Mouse (Mus musculus) hindbrain, embryonic 14.5 days (tissue): Measurements from ENCODE around the gene Riok1. TPM values are rescaled to one million over a fixed set of nuclear protein-coding genes. Genes with fewer than 3 reads are reported as not detected.

Experiments
- ATAC-seq: fragments of 200-750 bp; cut with Nextera tagmentation; 2 replicates; pipeline ENCODE4 v1.8.0; 2017; ENCODE audit warnings: moderate number of reproducible peaks, mild to moderate bottlenecking, moderate TSS enrichment, moderate library complexity; ENCODE audit not compliant: low FRiP score
- DNase-seq: peaks from one replicate; pipeline ENCODE4 v3.0.0-alpha.2; 2015; ENCODE audit warnings: low spot score
- H3K27ac ChIP-seq: fragments of 300-500 bp; sonication (generic); 2 replicates; pipeline ENCODE4 v1.5.1; 2014; ENCODE audit warnings: mild to moderate bottlenecking, moderate library complexity
- H3K27me3 ChIP-seq: fragments of 300-500 bp; sonication (generic); 2 replicates; pipeline ENCODE4 v1.6.1; 2014; ENCODE audit warnings: mild to moderate bottlenecking, low read length, mixed read lengths; ENCODE audit not compliant: control insufficient read depth, insufficient read depth
- H3K36me3 ChIP-seq: fragments of 300-500 bp; sonication (generic); replicated peaks from 2 replicates; pipeline ENCODE4 v1.6.1; 2014; ENCODE audit not compliant: control insufficient read depth, insufficient read depth
- H3K4me1 ChIP-seq: fragments of 300-500 bp; sonication (generic); replicated peaks from 2 replicates; pipeline ENCODE4 v1.6.1; 2014; ENCODE audit warnings: antibody characterized with exemption, low read length, mixed read lengths; ENCODE audit not compliant: control insufficient read depth, insufficient read depth
- H3K4me2 ChIP-seq: fragments of 300-500 bp; sonication (generic); replicated peaks from 2 replicates; pipeline ENCODE4 v1.6.1; 2014; ENCODE audit warnings: mild to moderate bottlenecking, moderate library complexity
- H3K4me3 ChIP-seq: fragments of 300-500 bp; sonication (generic); replicated peaks from 2 replicates; pipeline ENCODE4 v1.5.1; 2014; ENCODE audit warnings: mild to moderate bottlenecking, low read length
- H3K9ac ChIP-seq: fragments of 300-500 bp; sonication (generic); 2 replicates; pipeline ENCODE4 v1.6.1; 2014
- H3K9me3 ChIP-seq: fragments of 300-500 bp; sonication (generic); 2 replicates; pipeline ENCODE4 v1.6.1; 2016; ENCODE audit warnings: low read length; ENCODE audit not compliant: control insufficient read depth
- WGBS: fragments of 180-500 bp; shearing (Covaris S2); extraction: QIAGEN DNeasy Blood & Tissue Kit; methylation state at CpG from one replicate; pipeline ENCODE4 v1.1.7; 2014; 5-methylcytosine and 5-hydroxymethylcytosine counted together
- microRNA-seq: library from miRNA; unstranded; fragments of <30 nt; microRNA quantifications from one replicate; pipeline ENCODE4, GENCODE M21; 2016
- polyA plus RNA-seq: library from polyadenylated mRNA; unstranded; fragments of >200 nt; fragmentation: Nextera tagmentation; extraction: Ambion mirVana; gene quantifications from 2 replicates; pipeline ENCODE4 v1.2.1, GENCODE M21; 2014

Riok1 gene
- polyA plus RNA-seq, 1 experiment from 2014 or later, result 44.0 TPM

- 93% methylated on average over 10 of the region's 10 CpGs for WGBS
- ATAC-seq (no peak), DNase-seq (no peak)
- Histone ChIP-seq H3K9ac (no peak overlapping the region), H3K36me3 (no peaks in the 10 kb centered on the region), H3K4me2 (no peak overlapping the region), H3K4me3 (no peak overlapping the region), H3K4me1 (no peaks in the 10 kb centered on the region), H3K9me3 (no peaks in the 10 kb centered on the region), H3K27ac (no peak overlapping the region), H3K27me3 (no peaks in the 10 kb centered on the region)
Measured at GRCm38 (mm10) chr13:38104501-38104900, 67.7 kb downstream of the Riok1 start.

GRCm38 (mm10) chr13:38109081-38109480 is 72.3 kb downstream of the Riok1 start:
- H3K27me3 ChIP-seq, result no peaks in the 10 kb centered on the region
- no peak overlapping the region for H3K4me3 ChIP-seq
- H3K4me1 ChIP-seq, result no peaks in the 10 kb centered on the region
- H3K36me3 ChIP-seq, result no peaks in the 10 kb centered on the region
- ATAC-seq, result no peak
- DNase-seq, result no peak
- H3K4me2 ChIP-seq, result no peak overlapping the region
- no peak overlapping the region for H3K27ac ChIP-seq
- 74% methylated on average over 9 of the region's 9 CpGs for WGBS
- no peaks in the 10 kb centered on the region for H3K9me3 ChIP-seq
- H3K9ac ChIP-seq, result no peak overlapping the region

Small RNA genes within 50 kb of the gene (microRNA-seq; reads per million reads assigned to microRNA genes)
- gene Gm27387, result not detected

Other genes starting within 250 kb of the Riok1 start
- 67.8 and 74.8 TPM in 2 replicates for gene Ssr1, start 42.8 kb upstream of the Riok1 start, polyA plus RNA-seq
- 2.4 and 3.4 TPM in 2 replicates for gene Cage1, start 74 bp downstream of the Riok1 start, polyA plus RNA-seq
- gene Dsp, start 114.3 kb downstream of the Riok1 start, polyA plus RNA-seq, result 0.35 and 0.42 TPM in 2 replicates
- 21.2 and 26.0 TPM in 2 replicates for gene Snrnp48, start 167.9 kb downstream of the Riok1 start, polyA plus RNA-seq